Mouse (Mus musculus) erythroblast, embryonic 14.5 days (primary cell): ENCODE results near the gene Ms4a1.

ENCODE experiments used
- GATA1 ChIP-seq: IDR thresholded peaks from 2 replicates; pipeline ENCODE4 v1.6.1; 2012; ENCODE audit warnings: low read length, inconsistent platforms, mixed read lengths
- TAL1 ChIP-seq: IDR thresholded peaks from 3 replicates; pipeline ENCODE4 v1.6.1; 2012; ENCODE audit warnings: low read length, inconsistent platforms, mixed read lengths

- TF ChIP-seq GATA1: no peak
- no peak for TF ChIP-seq TAL1
Observed at GRCm38 (mm10) chr19:11242560-11242959, 23.5 kb downstream of the Ms4a1 start.
